Mouse (Mus musculus): ENCODE measurements around the gene Ghr. TPM values are rescaled to one million over a fixed set of nuclear protein-coding genes. Genes with fewer than 3 reads are reported as not detected.

The Ghr gene
- polyA plus RNA-seq, 1 experiment = 1.6 TPM

GRCm38 (mm10) chr15:3397369-3398100 lies 185.8 kb downstream of the Ghr start:
- Histone ChIP-seq H3K4me1 (ENCODE audit: control insufficient read depth, insufficient read depth, insufficient read length) (no peaks in the 10 kb centered on the region), H3K27ac (ENCODE audit: insufficient read depth, low read length) (no peak overlapping the region), H3K4me3 (ENCODE audit: extremely low read depth, insufficient read depth, insufficient read length) (no peak overlapping the region), H3K27me3 (ENCODE audit: control insufficient read depth, insufficient read depth, low read length) (no peaks in the 10 kb centered on the region), H3K36me3 (ENCODE audit: control insufficient read depth, insufficient read depth, low read length) (no peaks in the 10 kb centered on the region)
- TF ChIP-seq POLR2A (IDR thresholded peaks at IDR 0.05; ENCODE audit: low read depth, low read length) = no peak
- TF ChIP-seq CTCF (IDR thresholded peaks at IDR 0.05; ENCODE audit: extremely low read depth, insufficient read depth, insufficient read length, insufficient replicate concordance) = no peak
- WGBS = 81% methylated on average over 3 of the region's 3 CpGs
- no peak for DNase-seq (ENCODE audit: low read depth in 1 of 2, low spot score in 2 of 2)

GRCm38 (mm10) chr15:3396149-3396548 lies 187.1 kb downstream of the Ghr start:
- Histone ChIP-seq H3K27ac (ENCODE audit: insufficient read depth, low read length) (no peak overlapping the region), H3K27me3 (ENCODE audit: control insufficient read depth, insufficient read depth, low read length) (no peaks in the 10 kb centered on the region), H3K36me3 (ENCODE audit: control insufficient read depth, insufficient read depth, low read length) (no peaks in the 10 kb centered on the region), H3K4me3 (ENCODE audit: extremely low read depth, insufficient read depth, insufficient read length) (no peak overlapping the region), H3K4me1 (ENCODE audit: control insufficient read depth, insufficient read depth, insufficient read length) (no peaks in the 10 kb centered on the region)
- DNase-seq (ENCODE audit: low read depth in 1 of 2, low spot score in 2 of 2) = no peak
- WGBS = 81% methylated on average over 2 of the region's 2 CpGs
- TF ChIP-seq POLR2A (IDR thresholded peaks at IDR 0.05; ENCODE audit: low read depth, low read length) (no peak), CTCF (IDR thresholded peaks at IDR 0.05; ENCODE audit: extremely low read depth, insufficient read depth, insufficient read length, insufficient replicate concordance) (no peak)

GRCm38 (mm10) chr15:3395700-3396099 lies 187.6 kb downstream of the Ghr start:
- Histone ChIP-seq H3K36me3 (ENCODE audit: control insufficient read depth, insufficient read depth, low read length) (no peaks in the 10 kb centered on the region), H3K4me1 (ENCODE audit: control insufficient read depth, insufficient read depth, insufficient read length) (no peaks in the 10 kb centered on the region), H3K27ac (ENCODE audit: insufficient read depth, low read length) (no peak overlapping the region), H3K27me3 (ENCODE audit: control insufficient read depth, insufficient read depth, low read length) (no peaks in the 10 kb centered on the region), H3K4me3 (ENCODE audit: extremely low read depth, insufficient read depth, insufficient read length) (no peak overlapping the region)
- TF ChIP-seq POLR2A (IDR thresholded peaks at IDR 0.05; ENCODE audit: low read depth, low read length) = no peak
- TF ChIP-seq CTCF (IDR thresholded peaks at IDR 0.05; ENCODE audit: extremely low read depth, insufficient read depth, insufficient read length, insufficient replicate concordance) = no peak
- no peak for DNase-seq (ENCODE audit: low read depth in 1 of 2, low spot score in 2 of 2)
- 85% methylated on average over 3 of the region's 3 CpGs for WGBS

- no peaks in the 10 kb centered on the region for H3K36me3 ChIP-seq (ENCODE audit: control insufficient read depth, insufficient read depth, low read length)
- TF ChIP-seq CTCF (IDR thresholded peaks at IDR 0.05; ENCODE audit: extremely low read depth, insufficient read depth, insufficient read length, insufficient replicate concordance) (no peak), POLR2A (IDR thresholded peaks at IDR 0.05; ENCODE audit: low read depth, low read length) (no peak)
- H3K27ac ChIP-seq (ENCODE audit: insufficient read depth, low read length) = no peak overlapping the region
- DNase-seq (ENCODE audit: low read depth in 1 of 2, low spot score in 2 of 2) = no peak
- H3K4me3 ChIP-seq (ENCODE audit: extremely low read depth, insufficient read depth, insufficient read length) = no peak overlapping the region
- no peaks in the 10 kb centered on the region for H3K4me1 ChIP-seq (ENCODE audit: control insufficient read depth, insufficient read depth, insufficient read length)
- no peaks in the 10 kb centered on the region for H3K27me3 ChIP-seq (ENCODE audit: control insufficient read depth, insufficient read depth, low read length)
These were observed 192.6 kb downstream of the Ghr start for GRCm38 (mm10) chr15:3390722-3391121.

GRCm38 (mm10) chr15:3389011-3389410 lies 194.3 kb downstream of the Ghr start:
- Histone ChIP-seq H3K36me3 (ENCODE audit: control insufficient read depth, insufficient read depth, low read length) (no peaks in the 10 kb centered on the region), H3K27me3 (ENCODE audit: control insufficient read depth, insufficient read depth, low read length) (no peaks in the 10 kb centered on the region), H3K4me3 (ENCODE audit: extremely low read depth, insufficient read depth, insufficient read length) (no peak overlapping the region), H3K4me1 (ENCODE audit: control insufficient read depth, insufficient read depth, insufficient read length) (no peaks in the 10 kb centered on the region), H3K27ac (ENCODE audit: insufficient read depth, low read length) (no peak overlapping the region)
- no peak for TF ChIP-seq CTCF (IDR thresholded peaks at IDR 0.05; ENCODE audit: extremely low read depth, insufficient read depth, insufficient read length, insufficient replicate concordance)
- no peak for TF ChIP-seq POLR2A (IDR thresholded peaks at IDR 0.05; ENCODE audit: low read depth, low read length)
- DNase-seq (ENCODE audit: low read depth in 1 of 2, low spot score in 2 of 2) = no peak

GRCm38 (mm10) chr15:3388485-3388884 lies 194.8 kb downstream of the Ghr start:
- H3K4me3 ChIP-seq (ENCODE audit: extremely low read depth, insufficient read depth, insufficient read length) = no peak overlapping the region
- 75% methylated on average over 2 of the region's 2 CpGs for WGBS
- TF ChIP-seq POLR2A (IDR thresholded peaks at IDR 0.05; ENCODE audit: low read depth, low read length) (no peak), CTCF (IDR thresholded peaks at IDR 0.05; ENCODE audit: extremely low read depth, insufficient read depth, insufficient read length, insufficient replicate concordance) (no peak)
- H3K36me3 ChIP-seq (ENCODE audit: control insufficient read depth, insufficient read depth, low read length) = no peaks in the 10 kb centered on the region
- DNase-seq (ENCODE audit: low read depth in 1 of 2, low spot score in 2 of 2) = no peak
- no peaks in the 10 kb centered on the region for H3K27me3 ChIP-seq (ENCODE audit: control insufficient read depth, insufficient read depth, low read length)
- H3K4me1 ChIP-seq (ENCODE audit: control insufficient read depth, insufficient read depth, insufficient read length) = no peaks in the 10 kb centered on the region
- H3K27ac ChIP-seq (ENCODE audit: insufficient read depth, low read length) = no peak overlapping the region

- no peak overlapping the region for H3K27ac ChIP-seq (ENCODE audit: insufficient read depth, low read length)
- 77% methylated on average over 2 of the region's 2 CpGs for WGBS
- no peaks in the 10 kb centered on the region for H3K36me3 ChIP-seq (ENCODE audit: control insufficient read depth, insufficient read depth, low read length)
- TF ChIP-seq CTCF (IDR thresholded peaks at IDR 0.05; ENCODE audit: extremely low read depth, insufficient read depth, insufficient read length, insufficient replicate concordance) = no peak
- no peak for TF ChIP-seq POLR2A (IDR thresholded peaks at IDR 0.05; ENCODE audit: low read depth, low read length)
- no peak overlapping the region for H3K4me3 ChIP-seq (ENCODE audit: extremely low read depth, insufficient read depth, insufficient read length)
- DNase-seq (ENCODE audit: low read depth in 1 of 2, low spot score in 2 of 2) = no peak
- H3K4me1 ChIP-seq (ENCODE audit: control insufficient read depth, insufficient read depth, insufficient read length) = no peaks in the 10 kb centered on the region
- no peaks in the 10 kb centered on the region for H3K27me3 ChIP-seq (ENCODE audit: control insufficient read depth, insufficient read depth, low read length)
These were observed 199.5 kb downstream of the Ghr start for GRCm38 (mm10) chr15:3383788-3384187.
